In genomic region chr11:8958108-8958507, GRCm38 (mm10) we compare ENCODE assay signal across 14 mouse cellular contexts. TPM values are rescaled to one million over a fixed set of nuclear protein-coding genes. Genes with fewer than 3 reads are reported as not detected.
DNase-seq lines count a peak whose midpoint lies in the region; ATAC-seq and TF ChIP-seq lines count a peak whose summit lies in the region.
"Had no signal": no experiment of that assay in that cellular context is flagged by ENCODE, and none has a peak within 500 bp of the region (broad histone marks: within the 10 kb centered on the region; RNA-seq: fewer than 3 reads in every experiment).

No protein-coding gene starts in this region.

- TF ChIP-seq CTCF in liver, adult 2 months (IDR thresholded peaks at IDR 0.05; ENCODE audit: low read depth, low read length), result no peak

- peak; percentile 32 for DNase-seq in adrenal gland, postnatal 10 days
- DNase-seq in adrenal gland, adult 18-20 months (ENCODE audit: low spot score in 2 of 2), result no peak
- peak; percentile 51 for DNase-seq in liver, adult 2 months (ENCODE audit: extremely low read depth, low read depth, low spot score)
- DNase-seq in liver, result no peak
- peak; percentile 31 to 53 for DNase-seq in kidney, postnatal 25 days
- no peak for DNase-seq in gastrocnemius, postnatal 14 days
- no peak for DNase-seq in cerebellum, postnatal 25 days
- DNase-seq: cerebellum, postnatal 36 days; heart, postnatal 36 days; lung, postnatal 36 days; thymus, adult 2 months had no signal

- H3K36me3 ChIP-seq in liver, adult 2 months (ENCODE audit: control insufficient read depth, insufficient read depth, low read length), result no peaks in the 10 kb centered on the region
- no peaks in the 10 kb centered on the region for H3K36me3 ChIP-seq in embryonic facial prominence, embryonic 13.5 days

- TF ChIP-seq POLR2A in liver, adult 2 months (IDR thresholded peaks at IDR 0.05; ENCODE audit: extremely low read depth, insufficient read depth, low read length), result no peak

- no peaks in the 10 kb centered on the region for H3K4me1 ChIP-seq in liver, adult 2 months (ENCODE audit: control insufficient read depth, insufficient read depth, low read length)
- peaks cover 7% of the 10 kb centered on the region for H3K4me1 ChIP-seq in embryonic facial prominence, embryonic 13.5 days

- no peak overlapping the region for H3K4me2 ChIP-seq in embryonic facial prominence, embryonic 13.5 days

- H3K79me2 ChIP-seq in liver, adult 2 months (ENCODE audit: control insufficient read depth, insufficient read depth, low read length), result no peaks in the 10 kb centered on the region

- no peak for ATAC-seq in embryonic facial prominence, embryonic 13.5 days (ENCODE audit: insufficient number of reproducible peaks, insufficient read depth, low FRiP score, low TSS enrichment, low read depth)

- no peaks in the 10 kb centered on the region for H3K27me3 ChIP-seq in liver, adult 2 months (ENCODE audit: control insufficient read depth, insufficient read depth, low read length)
- no peaks in the 10 kb centered on the region for H3K27me3 ChIP-seq in embryonic facial prominence, embryonic 13.5 days

- intact Hi-C loops in gastrocnemius, postnatal 14 days (cut with DNase I; ENCODE audit: low total_unique reads), result loop anchor here (10.0 kb wide), 1 partner anchor 423 kb away; no protein-coding TSS in a partner anchor

- H3K9me3 ChIP-seq in embryonic facial prominence, embryonic 13.5 days, result no peaks in the 10 kb centered on the region

- WGBS in liver, adult 2 months, result 41% methylated on average over 4 of the region's 4 CpGs
- WGBS in embryonic facial prominence, embryonic 13.5 days, result 15% methylated on average over 4 of the region's 4 CpGs

- no peak overlapping the region for H3K9ac ChIP-seq in liver, adult 2 months (ENCODE audit: low read depth, low read length)
- H3K9ac ChIP-seq in embryonic facial prominence, embryonic 13.5 days, result no peak overlapping the region

- H3K27ac ChIP-seq in liver, adult 2 months (replicated peaks; ENCODE audit: insufficient read depth, low read depth, low read length), result no peak overlapping the region
- peak overlapping the region; percentile 64 for H3K27ac ChIP-seq in embryonic facial prominence, embryonic 13.5 days

- H3K4me3 ChIP-seq in liver, adult 2 months (ENCODE audit: insufficient read depth, low read depth, low read length), result no peak overlapping the region
- H3K4me3 ChIP-seq in embryonic facial prominence, embryonic 13.5 days, result no peak overlapping the region
- H3K4me3 ChIP-seq: myocyte had no signal

RNA-seq across cellular contexts. Expression of gene Pkd1l1, which starts 15.0 kb away (rescaled TPM):
- under 1 TPM; 0.09 to 0.15 TPM for total RNA-seq in adrenal gland, postnatal 10 days (2021)
- under 1 TPM in 1 of 2 experiments, not detected in 1; 0.13 TPM for total RNA-seq in adrenal gland, adult 18-20 months (2021)
- total RNA-seq in liver, adult 2 months (2014; rRNA removed), result under 0.01 TPM in 1 of 2 replicates, not detected in the other
- polyA plus RNA-seq in liver, adult 2 months (2012; rRNA removed), result 0.04 TPM in 1 of 2 replicates, not detected in the other
- 0.11 TPM in 1 of 2 replicates, not detected in the other for polyA plus RNA-seq in embryonic facial prominence, embryonic 13.5 days (2015; fragmentation: Nextera tagmentation; extraction: Ambion mirVana)
- total RNA-seq in gastrocnemius, postnatal 14 days (2021), result not detected
- total RNA-seq: heart, adult 8-10 months; heart, postnatal 36 days had no signal
- polyA plus RNA-seq: myocyte had no signal

RNA-seq across cellular contexts. Expression of gene Hus1, which starts 52.9 kb away (rescaled TPM):
- total RNA-seq in adrenal gland, postnatal 10 days (2021), result 10 to 100 TPM in 1 of 2 experiments, 1 to 10 TPM in 1; 8.7 to 11.0 TPM
- total RNA-seq in adrenal gland, adult 18-20 months (2021), result 1 to 10 TPM; 7.3 to 7.4 TPM
- 4.1 and 4.9 TPM in 2 replicates for total RNA-seq in liver, adult 2 months (2014; rRNA removed)
- polyA plus RNA-seq in liver, adult 2 months (2012; rRNA removed), result 2.9 and 3.3 TPM in 2 replicates
- 15.3 and 15.6 TPM in 2 replicates for polyA plus RNA-seq in embryonic facial prominence, embryonic 13.5 days (2015; fragmentation: Nextera tagmentation; extraction: Ambion mirVana)
- total RNA-seq in gastrocnemius, postnatal 14 days (2021), result 1 to 10 TPM; 6.5 to 6.9 TPM

Comparison
In these comparisons a context has a peak if more than half of its experiments do, and no peak if none do; other contexts are left out.
1. DNase-seq: peak in adrenal gland, postnatal 10 days (single experiment), liver, adult 2 months (single experiment) and kidney, postnatal 25 days (2 of 2); none in adrenal gland, adult 18-20 months (0 of 2), liver (single experiment), gastrocnemius, postnatal 14 days (single experiment) and cerebellum, postnatal 25 days (0 of 2).